Comparison of ENCODE assay signal across 8 mouse cellular contexts in genomic region chr9:106447951-106448350, GRCm38 (mm10). TPM values are rescaled to one million over a fixed set of nuclear protein-coding genes. Genes with fewer than 3 reads are reported as not detected.
DNase-seq lines count a peak whose midpoint lies in the region; ATAC-seq and TF ChIP-seq lines count a peak whose summit lies in the region.

No protein-coding gene starts in this region.

- peak overlapping the region; percentile 77 for H3K4me2 ChIP-seq in neural tube, embryonic 13.5 days

- DNase-seq in layer of hippocampus, adult 2 months (ENCODE audit: low spot score in 2 of 2) = no peak
- no peak for DNase-seq in layer of hippocampus, adult 9-10 months (ENCODE audit: low spot score)
- DNase-seq in kidney, postnatal 10 days = peak; percentile 40
- DNase-seq in adrenal gland, postnatal 4 days (ENCODE audit: low spot score in 2 of 2) = no peak
- no peak for DNase-seq in urinary bladder, postnatal 14 days (ENCODE audit: low spot score)
- no peak for DNase-seq in right cerebral cortex, postnatal 4 days

- H3K9ac ChIP-seq in neural tube, embryonic 13.5 days = peak overlapping the region; percentile 80

- TF ChIP-seq CTCF in layer of hippocampus, adult 2 months (conservative IDR thresholded peaks at IDR 0.05) = no peak
- TF ChIP-seq CTCF in embryonic fibroblast, embryonic 13.5 days (IDR thresholded peaks at IDR 0.05; ENCODE audit: borderline replicate concordance, insufficient read depth, low read length) = no peak

- H3K4me1 ChIP-seq in embryonic fibroblast, embryonic 13.5 days (ENCODE audit: control insufficient read depth, insufficient read depth, low read length) = peaks cover 23% of the 10 kb centered on the region
- H3K4me1 ChIP-seq in neural tube, embryonic 13.5 days (replicated peaks) = peaks cover 68% of the 10 kb centered on the region

- H3K36me3 ChIP-seq in neural tube, embryonic 13.5 days = no peaks in the 10 kb centered on the region

- H3K27me3 ChIP-seq in neural tube, embryonic 13.5 days = no peaks in the 10 kb centered on the region

- 44% methylated on average over 9 of the region's 9 CpGs for WGBS in neural tube, embryonic 13.5 days

- peak overlapping the region; percentile 80 for H3K4me3 ChIP-seq in layer of hippocampus, adult 2 months
- H3K4me3 ChIP-seq in embryonic fibroblast, embryonic 13.5 days (ENCODE audit: insufficient read depth, low read length) = peak overlapping the region; percentile 16
- peak overlapping the region; percentile 56 for H3K4me3 ChIP-seq in neural tube, embryonic 13.5 days

- H3K9me3 ChIP-seq in neural tube, embryonic 13.5 days = no peaks in the 10 kb centered on the region

- H3K27ac ChIP-seq in layer of hippocampus, adult 2 months = peak overlapping the region; percentile 93
- H3K27ac ChIP-seq in embryonic fibroblast, embryonic 13.5 days (ENCODE audit: insufficient read depth, low read length) = peak overlapping the region; percentile 66
- peak overlapping the region; percentile 75; the same call in 1 of the 2 replicates for H3K27ac ChIP-seq in neural tube, embryonic 13.5 days (replicated peaks)

- peak; percentile 11; the same call in 1 of the 2 replicates for ATAC-seq in neural tube, embryonic 13.5 days (ENCODE audit: low read depth)

- TF ChIP-seq POLR2A in embryonic fibroblast, embryonic 13.5 days (IDR thresholded peaks at IDR 0.05; ENCODE audit: low read depth, low read length) = no peak

RNA-seq across cellular contexts. Expression of gene Abhd14a, which starts 0.5 kb away (rescaled TPM):
- total RNA-seq in layer of hippocampus, adult 2 months (2021) = 10 to 100 TPM; 39.0 to 39.4 TPM
- 29.7 and 31.3 TPM in 2 replicates for polyA plus RNA-seq in embryonic fibroblast, embryonic 13.5 days (2011; ENCODE audit: insufficient read length, low read depth, missing spikeins)
- polyA plus RNA-seq in neural tube, embryonic 13.5 days (2015; fragmentation: Nextera tagmentation; extraction: Ambion mirVana) = 49.7 and 57.4 TPM in 2 replicates
- 10 to 100 TPM; 29.8 to 30.2 TPM for total RNA-seq in adrenal gland, postnatal 4 days (2021)

RNA-seq across cellular contexts. Expression of gene Abhd14b, which starts 0.7 kb away (rescaled TPM):
- total RNA-seq in layer of hippocampus, adult 2 months (2021) = 10 to 100 TPM; 13.9 to 17.0 TPM
- 16.4 and 16.8 TPM in 2 replicates for polyA plus RNA-seq in embryonic fibroblast, embryonic 13.5 days (2011; ENCODE audit: insufficient read length, low read depth, missing spikeins)
- polyA plus RNA-seq in neural tube, embryonic 13.5 days (2015; fragmentation: Nextera tagmentation; extraction: Ambion mirVana) = 5.9 and 6.9 TPM in 2 replicates
- 10 to 100 TPM; 43.5 to 44.1 TPM for total RNA-seq in adrenal gland, postnatal 4 days (2021)

RNA-seq across cellular contexts. Expression of gene Pcbp4, which starts 5.1 kb away (rescaled TPM):
- total RNA-seq in layer of hippocampus, adult 2 months (2021) = 100 to 1,000 TPM; 187 to 205 TPM
- polyA plus RNA-seq in embryonic fibroblast, embryonic 13.5 days (2011; ENCODE audit: insufficient read length, low read depth, missing spikeins) = 115 and 119 TPM in 2 replicates
- polyA plus RNA-seq in neural tube, embryonic 13.5 days (2015; fragmentation: Nextera tagmentation; extraction: Ambion mirVana) = 257 and 262 TPM in 2 replicates
- total RNA-seq in adrenal gland, postnatal 4 days (2021) = 10 to 100 TPM; 59.5 to 63.8 TPM

RNA-seq across cellular contexts. Expression of gene Acy1, which starts 9.8 kb away (rescaled TPM):
- total RNA-seq in layer of hippocampus, adult 2 months (2021) = 10 to 100 TPM; 15.5 to 16.1 TPM
- polyA plus RNA-seq in embryonic fibroblast, embryonic 13.5 days (2011; ENCODE audit: insufficient read length, low read depth, missing spikeins) = 14.9 and 16.0 TPM in 2 replicates
- 27.9 and 31.0 TPM in 2 replicates for polyA plus RNA-seq in neural tube, embryonic 13.5 days (2015; fragmentation: Nextera tagmentation; extraction: Ambion mirVana)
- total RNA-seq in adrenal gland, postnatal 4 days (2021) = 10 to 100 TPM; 23.1 to 23.4 TPM

RNA-seq across cellular contexts. Expression of gene Gpr62, which starts 17.8 kb away (rescaled TPM):
- 10 to 100 TPM; 11.6 to 12.4 TPM for total RNA-seq in layer of hippocampus, adult 2 months (2021)
- polyA plus RNA-seq in embryonic fibroblast, embryonic 13.5 days (2011; ENCODE audit: insufficient read length, low read depth, missing spikeins) = not detected in 2 replicates
- polyA plus RNA-seq in neural tube, embryonic 13.5 days (2015; fragmentation: Nextera tagmentation; extraction: Ambion mirVana) = 0.73 and 0.92 TPM in 2 replicates
- total RNA-seq in adrenal gland, postnatal 4 days (2021) = under 1 TPM; 0.40 to 0.67 TPM

Comparison
In these comparisons a context has a peak if more than half of its experiments do, and no peak if none do; other contexts are left out.
1. H3K4me3 ChIP-seq: peak in every context shown above with its lines; median percentile 80 in layer of hippocampus, adult 2 months; 56 in neural tube, embryonic 13.5 days; 16 in embryonic fibroblast, embryonic 13.5 days.